Mouse (Mus musculus) thymus, postnatal 0 days (tissue): ENCODE results near the gene Tmtc4. TPM values are rescaled to one million over a fixed set of nuclear protein-coding genes. Genes with fewer than 3 reads are reported as not detected.

ENCODE experiments used
- DNase-seq: peaks from one replicate; pipeline ENCODE4 v3.0.0-alpha.2; 2015; ENCODE audit warnings: low spot score
- polyA plus RNA-seq: library from polyadenylated mRNA; unstranded; fragments of >200 nt; fragmentation: Nextera tagmentation; extraction: Ambion mirVana; gene quantifications from 2 replicates; pipeline ENCODE4 v1.2.1, GENCODE M21; 2015

Tmtc4 gene
- polyA plus RNA-seq, 1 experiment from 2014 or later: 5.9 TPM

DNA sequence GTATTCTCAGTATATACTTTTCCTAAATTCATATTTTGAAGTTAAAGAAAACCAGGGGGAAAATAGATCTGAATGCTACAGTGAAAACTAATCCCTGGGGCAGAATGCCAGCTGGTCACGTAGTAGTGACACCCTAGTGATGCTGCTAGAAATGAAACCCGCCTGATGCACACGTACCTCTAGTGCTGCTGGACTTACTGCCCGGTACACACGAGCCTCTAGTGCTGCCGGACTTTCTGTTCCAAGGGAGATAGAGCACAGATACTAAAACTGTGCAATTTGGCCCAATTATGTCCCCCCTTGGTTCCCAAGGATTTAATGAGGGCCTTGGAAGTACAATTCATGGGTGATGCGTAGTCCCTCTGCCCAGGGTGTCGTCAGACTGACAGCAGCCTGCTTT is 108.8 kb downstream of the Tmtc4 start:
- DNase-seq: no peak

DNA sequence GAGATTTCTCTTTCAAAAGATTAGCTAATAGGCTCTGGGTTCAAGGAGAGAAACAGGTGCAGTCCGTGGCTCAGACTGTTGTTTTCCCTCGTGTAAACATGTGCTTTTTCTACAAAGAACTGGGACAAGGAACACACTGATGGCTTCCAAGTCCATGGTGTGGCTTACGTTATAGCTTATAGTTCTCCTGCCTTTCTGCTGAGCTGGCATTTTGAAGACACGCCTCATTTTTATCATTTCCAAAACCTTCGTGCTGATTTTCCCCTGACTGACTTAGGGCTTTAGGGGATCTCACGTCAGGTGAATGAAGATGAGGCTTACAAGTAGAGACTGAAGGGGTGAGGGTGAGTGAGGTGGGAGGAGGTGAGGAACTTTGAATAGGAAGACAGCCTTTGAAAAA is 111.2 kb downstream of the Tmtc4 start:
- DNase-seq: no peak

DNA sequence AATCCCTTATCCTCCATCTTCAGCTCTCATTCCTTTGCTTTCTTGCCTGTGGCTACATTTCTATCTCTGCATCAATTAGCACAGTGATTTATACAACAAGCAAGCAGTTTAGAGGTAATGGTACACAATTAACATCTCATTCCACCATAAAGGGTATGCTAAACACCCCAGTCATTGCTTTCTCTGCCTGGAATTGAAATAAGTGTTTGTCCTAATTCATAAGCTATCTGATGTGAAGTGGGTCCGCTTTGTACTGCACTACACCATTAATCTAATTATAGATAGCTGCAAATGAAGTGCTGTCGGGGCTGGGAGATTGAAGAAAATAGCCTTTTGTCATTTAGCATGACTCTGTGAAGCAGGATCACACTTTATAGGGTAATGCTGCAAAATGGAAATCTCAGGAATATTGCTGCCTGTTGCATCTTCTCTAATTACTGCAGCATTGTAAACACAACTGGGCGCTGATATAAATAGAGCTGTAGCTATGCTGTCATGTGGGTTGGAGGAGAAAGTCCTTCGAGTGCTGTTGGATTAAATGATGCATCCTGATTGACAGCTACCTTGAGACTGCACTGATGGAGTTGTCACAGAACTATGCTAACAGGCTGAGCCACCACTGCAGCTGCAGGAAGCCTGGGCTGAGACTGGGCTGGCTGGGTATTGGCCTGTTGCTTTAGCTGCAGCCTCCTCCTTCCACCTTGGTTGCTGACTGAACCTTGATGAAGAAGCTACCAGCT is 111.8 kb downstream of the Tmtc4 start:
- no peak for DNase-seq

GRCm38 (mm10) chr14:122869831-122870230 is 114.0 kb downstream of the Tmtc4 start:
- no peak for DNase-seq

Other genes with a start within 250 kb of the Tmtc4 start
- 24.9 and 25.0 TPM in 2 replicates for gene Ggact, start 70.3 kb downstream of the Tmtc4 start, polyA plus RNA-seq